Mouse (Mus musculus): ENCODE data around the gene 2300003K06Rik. TPM values are rescaled to one million over a fixed set of nuclear protein-coding genes. Genes with fewer than 3 reads are reported as not detected.
"Not testable (repeated sequence)": the region's sequence is repeated elsewhere in the genome, so short reads cannot be mapped to it uniquely, and the experiment has no call there.

Gene 2300003K06Rik
- polyA plus RNA-seq (2012; rRNA removed), result not detected in 2 replicates

GRCm38 (mm10) chr11:99837966-99838365 is at the start of gene 2300003K06Rik:
TSS of gene 2300003K06Rik (minus strand) at chr11:99838066.
- H3K36me3 ChIP-seq (ENCODE audit: control insufficient read depth, insufficient read depth, low read length), result no peaks in the 10 kb centered on the region
- WGBS, result 73% methylated on average over 1 of the region's 1 CpGs
- H3K4me3 ChIP-seq (ENCODE audit: insufficient read depth, low read depth, low read length), result no peak within 1 kb of the TSS
- no peak within 1 kb of the TSS for H3K27ac ChIP-seq (ENCODE audit: insufficient read depth, low read depth, low read length)
- H3K27me3 ChIP-seq (replicated peaks; ENCODE audit: control insufficient read depth, insufficient read depth, low read length), result no peaks in the 10 kb centered on the region
- H3K4me1 ChIP-seq (ENCODE audit: control insufficient read depth, insufficient read depth, low read length), result no peaks in the 10 kb centered on the region
- TF ChIP-seq CTCF (conservative IDR thresholded peaks at IDR 0.05; ENCODE audit: insufficient read depth, insufficient read length, low read depth, low read length) (no peak), POLR2A (IDR thresholded peaks at IDR 0.05; ENCODE audit: low read depth, low read length) (no peak)
- DNase-seq, result no peak

GRCm38 (mm10) chr11:99878887-99879286 is 41.0 kb upstream of the 2300003K06Rik start, which contains the start of gene Gm11567:
TSS of gene Gm11567 (plus strand) at chr11:99879187.
- WGBS, result 45% methylated on average over 1 of the region's 1 CpGs
- H3K4me3 ChIP-seq (ENCODE audit: insufficient read depth, low read depth, low read length); H3K4me1 ChIP-seq (ENCODE audit: control insufficient read depth, insufficient read depth, low read length); H3K36me3 ChIP-seq (ENCODE audit: control insufficient read depth, insufficient read depth, low read length); H3K27ac ChIP-seq (ENCODE audit: insufficient read depth, low read depth, low read length); H3K27me3 ChIP-seq (replicated peaks; ENCODE audit: control insufficient read depth, insufficient read depth, low read length); DNase-seq: not testable (repeated sequence)

- H3K4me3 ChIP-seq (ENCODE audit: insufficient read depth, low read depth, low read length); H3K27me3 ChIP-seq (replicated peaks; ENCODE audit: control insufficient read depth, insufficient read depth, low read length); H3K4me1 ChIP-seq (ENCODE audit: control insufficient read depth, insufficient read depth, low read length); DNase-seq; H3K27ac ChIP-seq (ENCODE audit: insufficient read depth, low read depth, low read length); H3K36me3 ChIP-seq (ENCODE audit: control insufficient read depth, insufficient read depth, low read length): not testable (repeated sequence)
- WGBS, result 56% methylated on average over 1 of the region's 1 CpGs
These were observed 35.2 kb upstream of the 2300003K06Rik start, which contains the start of gene Krtap9-1 for GRCm38 (mm10) chr11:99873089-99873488. TSS of gene Krtap9-1 (plus strand) at chr11:99873389.

- not testable (repeated sequence) for H3K4me3 ChIP-seq (ENCODE audit: insufficient read depth, low read depth, low read length); H3K27me3 ChIP-seq (replicated peaks; ENCODE audit: control insufficient read depth, insufficient read depth, low read length); H3K27ac ChIP-seq (ENCODE audit: insufficient read depth, low read depth, low read length); H3K36me3 ChIP-seq (ENCODE audit: control insufficient read depth, insufficient read depth, low read length); H3K4me1 ChIP-seq (ENCODE audit: control insufficient read depth, insufficient read depth, low read length); DNase-seq
- WGBS, result 59% methylated on average over 1 of the region's 1 CpGs
These were observed 26.3 kb upstream of the 2300003K06Rik start, which contains the start of gene Gm11559 for GRCm38 (mm10) chr11:99864176-99864575. TSS of gene Gm11559 (plus strand) at chr11:99864476.

- Histone ChIP-seq H3K27ac (ENCODE audit: insufficient read depth, low read depth, low read length) (no peak overlapping the region), H3K36me3 (ENCODE audit: control insufficient read depth, insufficient read depth, low read length) (no peaks in the 10 kb centered on the region), H3K4me1 (ENCODE audit: control insufficient read depth, insufficient read depth, low read length) (no peaks in the 10 kb centered on the region), H3K27me3 (replicated peaks; ENCODE audit: control insufficient read depth, insufficient read depth, low read length) (0 out of 2 replicates have a peak, but pooled peaks cover 1% of the 10 kb centered on the region), H3K4me3 (ENCODE audit: insufficient read depth, low read depth, low read length) (no peak overlapping the region)
- TF ChIP-seq POLR2A (IDR thresholded peaks at IDR 0.05; ENCODE audit: low read depth, low read length), result no peak
- TF ChIP-seq CTCF (conservative IDR thresholded peaks at IDR 0.05; ENCODE audit: insufficient read depth, insufficient read length, low read depth, low read length), result no peak
- no peak for DNase-seq
- 81% methylated on average over 2 of the region's 2 CpGs for WGBS
These were observed 20.9 kb upstream of the 2300003K06Rik start for GRCm38 (mm10) chr11:99858761-99859160.

- WGBS, result 87% methylated on average over 2 of the region's 2 CpGs
- no peak for DNase-seq
- H3K36me3 ChIP-seq (ENCODE audit: control insufficient read depth, insufficient read depth, low read length), result no peaks in the 10 kb centered on the region
- no peak within 1 kb of the TSS for H3K27ac ChIP-seq (ENCODE audit: insufficient read depth, low read depth, low read length)
- H3K4me1 ChIP-seq (ENCODE audit: control insufficient read depth, insufficient read depth, low read length), result no peaks in the 10 kb centered on the region
- TF ChIP-seq CTCF (conservative IDR thresholded peaks at IDR 0.05; ENCODE audit: insufficient read depth, insufficient read length, low read depth, low read length), result no peak
- no peak for TF ChIP-seq POLR2A (IDR thresholded peaks at IDR 0.05; ENCODE audit: low read depth, low read length)
- H3K27me3 ChIP-seq (replicated peaks; ENCODE audit: control insufficient read depth, insufficient read depth, low read length), result 0 out of 2 replicates have a peak, but pooled peaks cover 1% of the 10 kb centered on the region
- H3K4me3 ChIP-seq (ENCODE audit: insufficient read depth, low read depth, low read length), result no peak within 1 kb of the TSS
These were observed 19.8 kb upstream of the 2300003K06Rik start, which contains the start of gene Gm11568 for GRCm38 (mm10) chr11:99857617-99858016. TSS of gene Gm11568 (plus strand) at chr11:99857917.

GRCm38 (mm10) chr11:99854121-99854520 is 16.3 kb upstream of the 2300003K06Rik start:
- no peak overlapping the region for H3K27ac ChIP-seq (ENCODE audit: insufficient read depth, low read depth, low read length)
- 58% methylated on average over 3 of the region's 3 CpGs for WGBS
- no peaks in the 10 kb centered on the region for H3K4me1 ChIP-seq (ENCODE audit: control insufficient read depth, insufficient read depth, low read length)
- H3K27me3 ChIP-seq (replicated peaks; ENCODE audit: control insufficient read depth, insufficient read depth, low read length), result 0 out of 2 replicates have a peak, but pooled peaks cover 1% of the 10 kb centered on the region
- TF ChIP-seq POLR2A (IDR thresholded peaks at IDR 0.05; ENCODE audit: low read depth, low read length) (no peak), CTCF (conservative IDR thresholded peaks at IDR 0.05; ENCODE audit: insufficient read depth, insufficient read length, low read depth, low read length) (peak; percentile 45)
- no peaks in the 10 kb centered on the region for H3K36me3 ChIP-seq (ENCODE audit: control insufficient read depth, insufficient read depth, low read length)
- H3K4me3 ChIP-seq (ENCODE audit: insufficient read depth, low read depth, low read length), result no peak overlapping the region
- DNase-seq, result no peak

GRCm38 (mm10) chr11:99851508-99851907 is 13.6 kb upstream of the 2300003K06Rik start, which contains the start of gene Krtap4-16:
TSS of gene Krtap4-16 (minus strand) at chr11:99851608.
- H3K4me1 ChIP-seq (ENCODE audit: control insufficient read depth, insufficient read depth, low read length), result no peaks in the 10 kb centered on the region
- no peaks in the 10 kb centered on the region for H3K36me3 ChIP-seq (ENCODE audit: control insufficient read depth, insufficient read depth, low read length)
- TF ChIP-seq CTCF (conservative IDR thresholded peaks at IDR 0.05; ENCODE audit: insufficient read depth, insufficient read length, low read depth, low read length) (no peak), POLR2A (IDR thresholded peaks at IDR 0.05; ENCODE audit: low read depth, low read length) (no peak)
- H3K4me3 ChIP-seq (ENCODE audit: insufficient read depth, low read depth, low read length), result no peak within 1 kb of the TSS
- H3K27me3 ChIP-seq (replicated peaks; ENCODE audit: control insufficient read depth, insufficient read depth, low read length), result 0 out of 2 replicates have a peak, but pooled peaks cover 1% of the 10 kb centered on the region
- H3K27ac ChIP-seq (ENCODE audit: insufficient read depth, low read depth, low read length), result no peak within 1 kb of the TSS
- DNase-seq, result no peak
